Mouse (Mus musculus): ENCODE data around the gene Zmynd19. TPM values are rescaled to one million over a fixed set of nuclear protein-coding genes. Genes with fewer than 3 reads are reported as not detected.

The Zmynd19 gene
- total RNA-seq, 2 experiments from 2014 or later: 40.4 to 43.4 TPM

Small RNAs within 50 kb of the gene (microRNA-seq; reads per million reads assigned to microRNA genes)
- 0 reads per million in 2 experiments for gene Gm22875

Other genes starting within 250 kb of the Zmynd19 start
- gene Cacna1b, start 186.6 kb upstream of the Zmynd19 start, total RNA-seq (2021): 10 to 100 TPM; 71.3 to 77.8 TPM
- 10 to 100 TPM; 64.1 to 74.6 TPM for gene Ehmt1, start 30.2 kb upstream of the Zmynd19 start, total RNA-seq (2021)
- 10 to 100 TPM; 10.6 to 11.3 TPM for gene Arrdc1, start 14.5 kb upstream of the Zmynd19 start, total RNA-seq (2021)
- gene Dph7, start 12.6 kb downstream of the Zmynd19 start, total RNA-seq (2021): 10 to 100 TPM; 32.5 to 34.4 TPM
- 10 to 100 TPM; 78.2 to 92.1 TPM for gene Mrpl41, start 25.3 kb downstream of the Zmynd19 start, total RNA-seq (2021)
- 10 to 100 TPM; 23.3 to 33.3 TPM for gene Pnpla7, start 26.2 kb downstream of the Zmynd19 start, total RNA-seq (2021)
- 100 to 1,000 TPM; 948 to 958 TPM for gene Nsmf, start 104.6 kb downstream of the Zmynd19 start, total RNA-seq (2021)
- not detected for gene Entpd8, start 130.5 kb downstream of the Zmynd19 start, total RNA-seq (2021)
- gene Noxa1, start 145.4 kb downstream of the Zmynd19 start, total RNA-seq (2021): not detected
- gene Nrarp, start 231.0 kb downstream of the Zmynd19 start, total RNA-seq (2021): 10 to 100 TPM; 21.3 to 21.5 TPM
- 1 to 10 TPM; 1.3 to 1.8 TPM for gene Tor4a, start 247.1 kb downstream of the Zmynd19 start, total RNA-seq (2021)

All from layer of hippocampus, postnatal 36 days (tissue).